Mouse (Mus musculus) G1E (cell line): ENCODE results near the gene Unc50.

Source experiments
- CTCF ChIP-seq: IDR thresholded peaks from 2 replicates; pipeline ENCODE4 v1.5.1; 2012; ENCODE audit warnings: low read depth, low read length, inconsistent platforms, mixed read lengths
- GATA1 ChIP-seq: IDR thresholded peaks from 2 replicates; pipeline ENCODE4 v1.6.1; 2012; ENCODE audit warnings: borderline replicate concordance, low read length, inconsistent platforms, mixed read lengths
- GATA2 ChIP-seq: IDR thresholded peaks from 2 replicates; pipeline ENCODE4 v1.6.1; 2012; ENCODE audit warnings: low read depth, low read length, inconsistent platforms, borderline replicate concordance
- POLR2AphosphoS5 ChIP-seq: IDR thresholded peaks from 2 replicates; pipeline ENCODE4 v1.6.1; 2012; ENCODE audit warnings: low read depth, low read length, inconsistent platforms; ENCODE audit not compliant: insufficient replicate concordance

GRCm38 (mm10) chr1:37467806-37468205 lies 37.9 kb downstream of the Unc50 start:
- TF ChIP-seq CTCF, result no peak
- TF ChIP-seq GATA1, result no peak
- TF ChIP-seq POLR2AphosphoS5, result no peak
- TF ChIP-seq GATA2, result no peak
